Mouse (Mus musculus): Measurements from ENCODE around the gene Gm17334. TPM values are rescaled to one million over a fixed set of nuclear protein-coding genes. Genes with fewer than 3 reads are reported as not detected.

Gm17334 gene
- 0.31 and 0.50 TPM in 2 replicates for polyA plus RNA-seq (2015; fragmentation: Nextera tagmentation; extraction: Ambion mirVana)

DNA sequence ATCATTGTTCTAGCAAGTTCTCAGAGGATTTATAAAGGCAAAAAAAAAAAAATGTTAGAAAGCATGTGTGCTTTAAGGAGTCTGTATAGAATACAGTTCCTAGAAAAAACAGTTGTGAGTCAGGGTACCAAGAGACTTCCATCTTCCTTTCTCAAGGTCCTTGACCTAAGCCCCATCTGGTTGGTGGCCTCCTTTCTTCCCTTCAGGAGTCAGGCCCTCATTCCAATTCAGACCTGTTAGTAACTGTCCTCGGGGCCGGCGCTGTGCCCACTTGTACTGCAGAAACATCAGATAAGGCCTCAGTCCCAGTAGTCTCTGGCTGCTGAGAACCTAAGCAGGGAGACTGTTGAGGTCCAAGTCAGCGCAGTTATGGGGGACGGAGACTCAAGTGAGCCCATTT, at the start of gene Gm17334:
Gm17334 (minus strand) TSS at position 101 of the 400 bp plus-strand sequence.
- Histone ChIP-seq H3K36me3 (peaks cover 27% of the 10 kb centered on the region), H3K27me3 (no peaks in the 10 kb centered on the region), H3K4me3 (replicated peaks) (no peak within 1 kb of the TSS), H3K9ac (no peak within 1 kb of the TSS), H3K9me3 (replicated peaks) (no peaks in the 10 kb centered on the region), H3K27ac (replicated peaks) (no peak within 1 kb of the TSS), H3K4me1 (peaks cover 20% of the 10 kb centered on the region), H3K4me2 (replicated peaks) (no peak within 1 kb of the TSS)
- 83% methylated on average over 5 of the region's 5 CpGs for WGBS
- ATAC-seq (ENCODE audit: insufficient number of reproducible peaks, low FRiP score, low TSS enrichment, low read depth), result no peak

DNA sequence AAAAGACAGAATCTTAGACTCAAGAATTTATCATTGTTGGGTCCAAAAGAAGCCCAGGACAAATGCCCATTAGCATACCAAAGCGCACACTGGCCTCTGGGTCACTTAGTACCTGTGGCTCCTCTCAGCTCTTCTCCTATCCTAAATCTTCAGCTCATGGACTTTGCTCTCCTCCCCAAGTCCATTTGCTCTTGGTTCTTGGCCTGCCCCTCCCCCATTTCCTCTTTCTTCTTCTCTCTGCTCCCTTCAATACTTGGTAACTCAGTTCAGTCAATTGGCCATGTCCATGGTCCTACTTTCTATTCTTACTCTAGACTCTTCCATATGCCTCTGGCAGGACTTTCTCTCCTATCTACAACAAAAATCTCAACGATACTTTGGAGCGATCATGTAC, 49.0 kb upstream of the Gm17334 start:
- Histone ChIP-seq H3K4me1 (no peaks in the 10 kb centered on the region), H3K27me3 (no peaks in the 10 kb centered on the region), H3K9me3 (replicated peaks) (no peaks in the 10 kb centered on the region), H3K27ac (replicated peaks) (no peak overlapping the region), H3K4me3 (replicated peaks) (no peak overlapping the region), H3K36me3 (no peaks in the 10 kb centered on the region), H3K4me2 (replicated peaks) (no peak overlapping the region), H3K9ac (no peak overlapping the region)
- no peak for ATAC-seq (ENCODE audit: insufficient number of reproducible peaks, low FRiP score, low TSS enrichment, low read depth)
- 93% methylated on average over 3 of the region's 3 CpGs for WGBS

DNA sequence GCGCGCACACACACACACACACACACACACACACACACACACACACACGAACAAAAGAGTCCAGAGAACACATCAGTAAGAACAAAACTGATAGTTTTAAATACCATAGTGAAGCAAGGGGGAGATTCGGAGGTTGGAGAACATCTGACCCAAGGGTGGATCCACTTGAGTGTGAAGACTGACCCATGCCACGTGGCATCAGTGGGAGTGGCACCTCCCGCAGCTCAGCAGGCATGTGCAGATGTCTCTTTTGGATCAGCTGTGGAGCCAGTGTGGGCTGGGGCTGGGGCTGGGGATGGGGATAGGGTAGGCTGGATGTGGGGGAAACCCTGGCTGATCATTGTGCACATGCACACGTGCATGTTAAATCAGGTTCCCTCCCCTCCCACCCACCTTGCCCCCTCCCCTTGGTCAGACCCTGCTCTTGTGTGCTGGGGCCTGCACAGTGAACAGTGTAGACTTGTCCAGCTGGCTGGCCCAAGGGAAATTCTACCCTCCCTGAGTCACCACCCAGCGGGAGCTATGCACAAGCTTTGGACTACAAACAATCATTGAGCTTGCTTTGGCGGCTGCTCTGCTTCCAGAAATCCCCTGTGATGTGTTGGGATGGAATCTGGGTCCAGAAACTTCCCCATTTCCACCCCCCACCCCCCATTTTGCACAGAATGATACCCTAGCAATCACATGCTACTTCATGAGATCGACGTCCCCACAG, 48.4 kb upstream of the Gm17334 start:
- no peaks in the 10 kb centered on the region for H3K36me3 ChIP-seq
- no peak for ATAC-seq (ENCODE audit: insufficient number of reproducible peaks, low FRiP score, low TSS enrichment, low read depth)
- WGBS, result 73% methylated on average over 11 of the region's 11 CpGs
- H3K4me3 ChIP-seq (replicated peaks), result no peak overlapping the region
- no peak overlapping the region for H3K27ac ChIP-seq (replicated peaks)
- H3K9me3 ChIP-seq (replicated peaks), result no peaks in the 10 kb centered on the region
- H3K4me1 ChIP-seq, result no peaks in the 10 kb centered on the region
- no peak overlapping the region for H3K4me2 ChIP-seq (replicated peaks)
- H3K27me3 ChIP-seq, result no peaks in the 10 kb centered on the region
- H3K9ac ChIP-seq, result no peak overlapping the region

DNA sequence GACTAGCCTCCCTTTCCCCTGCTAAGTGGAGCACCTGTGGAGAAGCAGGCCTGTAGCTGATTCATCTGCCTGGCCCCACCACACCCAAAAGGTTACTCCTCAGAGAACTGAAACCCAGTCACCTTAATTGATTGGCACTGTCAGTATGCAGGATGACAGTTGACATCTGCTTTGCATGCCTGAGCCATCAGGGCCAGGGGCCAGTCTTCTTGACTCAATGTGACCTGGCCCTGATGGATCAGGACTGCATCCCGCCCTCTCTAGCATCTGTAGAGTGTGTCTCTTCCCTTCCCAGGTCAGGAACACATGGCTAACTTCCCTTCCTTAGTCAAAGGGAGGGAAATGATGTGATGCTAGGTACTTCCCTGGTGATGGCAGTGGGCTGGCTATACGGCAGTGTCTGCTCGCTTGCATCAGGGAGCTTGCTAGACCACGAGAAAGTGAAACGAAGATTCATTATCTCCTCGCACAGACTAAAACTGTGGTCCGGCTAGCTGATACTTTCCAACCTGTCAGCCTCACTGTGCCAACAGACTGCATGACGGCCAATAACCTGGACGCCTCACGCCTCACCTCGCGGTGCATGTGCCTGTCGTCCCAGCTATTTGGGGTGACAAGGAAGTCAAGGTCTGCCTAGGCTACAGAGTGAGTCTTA, 47.7 kb upstream of the Gm17334 start:
- Histone ChIP-seq H3K9ac (no peak overlapping the region), H3K9me3 (replicated peaks) (no peaks in the 10 kb centered on the region), H3K4me3 (replicated peaks) (no peak overlapping the region), H3K4me1 (no peaks in the 10 kb centered on the region), H3K27me3 (no peaks in the 10 kb centered on the region), H3K4me2 (replicated peaks) (no peak overlapping the region), H3K36me3 (no peaks in the 10 kb centered on the region), H3K27ac (replicated peaks) (no peak overlapping the region)
- 87% methylated on average over 13 of the region's 13 CpGs for WGBS
- no peak for ATAC-seq (ENCODE audit: insufficient number of reproducible peaks, low FRiP score, low TSS enrichment, low read depth)

DNA sequence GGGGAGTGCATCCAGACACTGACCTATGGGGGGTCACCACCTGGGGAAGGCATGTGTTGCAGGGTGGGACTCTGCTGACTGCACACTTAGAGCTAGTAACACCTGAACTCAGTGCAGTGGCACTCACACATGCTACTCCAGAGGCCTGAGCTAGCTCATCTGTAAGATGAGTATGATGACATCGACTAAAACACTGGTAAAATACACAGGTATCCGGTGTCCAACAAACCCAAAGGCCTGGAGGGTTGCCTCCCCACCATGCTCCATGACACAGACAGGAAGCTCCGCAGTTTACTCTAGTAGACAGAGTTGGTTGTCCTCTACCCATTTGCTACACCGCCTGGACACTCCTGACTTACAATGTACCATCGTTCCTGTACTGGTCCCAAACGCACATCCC, 46.5 kb upstream of the Gm17334 start:
- no peaks in the 10 kb centered on the region for H3K27me3 ChIP-seq
- no peak overlapping the region for H3K4me3 ChIP-seq (replicated peaks)
- H3K9ac ChIP-seq, result no peak overlapping the region
- no peaks in the 10 kb centered on the region for H3K4me1 ChIP-seq
- no peak overlapping the region for H3K27ac ChIP-seq (replicated peaks)
- WGBS, result 90% methylated on average over 6 of the region's 6 CpGs
- no peak overlapping the region for H3K4me2 ChIP-seq (replicated peaks)
- no peaks in the 10 kb centered on the region for H3K36me3 ChIP-seq
- H3K9me3 ChIP-seq (replicated peaks), result no peaks in the 10 kb centered on the region
- ATAC-seq (ENCODE audit: insufficient number of reproducible peaks, low FRiP score, low TSS enrichment, low read depth), result no peak

GRCm38 (mm10) chr11:53818794-53819193, 45.8 kb upstream of the Gm17334 start:
- no peak overlapping the region for H3K27ac ChIP-seq (replicated peaks)
- no peak overlapping the region for H3K9ac ChIP-seq
- 59% methylated on average over 6 of the region's 6 CpGs for WGBS
- H3K9me3 ChIP-seq (replicated peaks), result no peaks in the 10 kb centered on the region
- H3K36me3 ChIP-seq, result no peaks in the 10 kb centered on the region
- H3K4me2 ChIP-seq (replicated peaks), result no peak overlapping the region
- H3K4me3 ChIP-seq (replicated peaks), result no peak overlapping the region
- H3K4me1 ChIP-seq, result no peaks in the 10 kb centered on the region
- H3K27me3 ChIP-seq, result no peaks in the 10 kb centered on the region
- ATAC-seq (ENCODE audit: insufficient number of reproducible peaks, low FRiP score, low TSS enrichment, low read depth), result no peak

DNA sequence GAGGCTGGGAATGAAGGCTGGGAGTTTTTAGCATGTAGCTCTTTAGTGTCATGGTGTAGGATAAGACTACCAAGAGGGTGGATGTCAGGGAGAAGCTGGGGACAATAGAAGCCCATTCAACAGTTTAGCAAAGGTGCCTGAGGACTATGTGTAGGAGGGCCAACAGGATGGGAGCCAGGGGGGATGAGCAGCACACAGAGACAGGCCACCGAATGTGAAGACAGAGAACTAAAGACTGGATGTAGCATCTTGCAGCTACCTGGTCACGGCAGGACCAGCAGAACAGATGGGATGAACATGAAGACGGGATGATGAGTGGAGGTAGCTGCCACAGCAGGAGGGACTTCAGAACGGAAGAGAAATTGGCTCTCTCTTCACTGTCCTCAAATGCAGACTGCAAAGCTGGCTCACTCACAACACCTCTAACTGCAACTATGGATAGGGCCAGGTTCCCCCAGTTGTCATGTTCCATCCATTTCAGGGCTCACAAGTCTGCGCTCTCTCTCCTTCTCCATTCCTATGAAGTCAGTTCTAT, 43.9 kb upstream of the Gm17334 start:
- H3K27ac ChIP-seq (replicated peaks), result no peak overlapping the region
- no peaks in the 10 kb centered on the region for H3K4me1 ChIP-seq
- H3K36me3 ChIP-seq, result no peaks in the 10 kb centered on the region
- H3K9ac ChIP-seq, result no peak overlapping the region
- no peaks in the 10 kb centered on the region for H3K27me3 ChIP-seq
- ATAC-seq (ENCODE audit: insufficient number of reproducible peaks, low FRiP score, low TSS enrichment, low read depth), result no peak
- H3K4me3 ChIP-seq (replicated peaks), result no peak overlapping the region
- WGBS, result 87% methylated on average over 5 of the region's 5 CpGs
- H3K4me2 ChIP-seq (replicated peaks), result no peak overlapping the region
- H3K9me3 ChIP-seq (replicated peaks), result no peaks in the 10 kb centered on the region

- Histone ChIP-seq H3K36me3 (no peaks in the 10 kb centered on the region), H3K4me1 (no peaks in the 10 kb centered on the region), H3K9me3 (replicated peaks) (no peaks in the 10 kb centered on the region), H3K9ac (no peak overlapping the region), H3K27me3 (no peaks in the 10 kb centered on the region), H3K27ac (replicated peaks) (no peak overlapping the region), H3K4me3 (replicated peaks) (no peak overlapping the region), H3K4me2 (replicated peaks) (no peak overlapping the region)
- WGBS, result 57% methylated on average over 3 of the region's 3 CpGs
- no peak for ATAC-seq (ENCODE audit: insufficient number of reproducible peaks, low FRiP score, low TSS enrichment, low read depth)
Observed at GRCm38 (mm10) chr11:53814810-53815209, 41.8 kb upstream of the Gm17334 start.

- Histone ChIP-seq H3K4me1 (no peaks in the 10 kb centered on the region), H3K4me2 (replicated peaks) (no peak overlapping the region), H3K4me3 (replicated peaks) (no peak overlapping the region), H3K27me3 (no peaks in the 10 kb centered on the region), H3K36me3 (no peaks in the 10 kb centered on the region), H3K9ac (no peak overlapping the region), H3K9me3 (replicated peaks) (no peaks in the 10 kb centered on the region), H3K27ac (replicated peaks) (no peak overlapping the region)
- 78% methylated on average over 16 of the region's 16 CpGs for WGBS
- no peak for ATAC-seq (ENCODE audit: insufficient number of reproducible peaks, low FRiP score, low TSS enrichment, low read depth)
Observed at GRCm38 (mm10) chr11:53813001-53813868, 40.2 kb upstream of the Gm17334 start.

- 79% methylated on average over 3 of the region's 3 CpGs for WGBS
- Histone ChIP-seq H3K9me3 (replicated peaks) (no peaks in the 10 kb centered on the region), H3K4me2 (replicated peaks) (no peak overlapping the region), H3K27me3 (no peaks in the 10 kb centered on the region), H3K9ac (no peak overlapping the region), H3K4me1 (no peaks in the 10 kb centered on the region), H3K27ac (replicated peaks) (no peak overlapping the region), H3K36me3 (no peaks in the 10 kb centered on the region), H3K4me3 (replicated peaks) (no peak overlapping the region)
- ATAC-seq (ENCODE audit: insufficient number of reproducible peaks, low FRiP score, low TSS enrichment, low read depth), result no peak
Observed at GRCm38 (mm10) chr11:53811312-53811711, 38.3 kb upstream of the Gm17334 start.

- WGBS, result 49% methylated on average over 2 of the region's 2 CpGs
- no peaks in the 10 kb centered on the region for H3K4me1 ChIP-seq
- no peak for ATAC-seq (ENCODE audit: insufficient number of reproducible peaks, low FRiP score, low TSS enrichment, low read depth)
- no peak overlapping the region for H3K4me2 ChIP-seq (replicated peaks)
- H3K27me3 ChIP-seq, result no peaks in the 10 kb centered on the region
- no peak overlapping the region for H3K4me3 ChIP-seq (replicated peaks)
- no peaks in the 10 kb centered on the region for H3K9me3 ChIP-seq (replicated peaks)
- H3K36me3 ChIP-seq, result no peaks in the 10 kb centered on the region
- no peak overlapping the region for H3K9ac ChIP-seq
- H3K27ac ChIP-seq (replicated peaks), result no peak overlapping the region
Observed at GRCm38 (mm10) chr11:53810749-53811148, 37.8 kb upstream of the Gm17334 start.

Data from embryonic facial prominence, embryonic 15.5 days (tissue).